Mouse (Mus musculus): ENCODE results near the gene Osbpl10. TPM values are rescaled to one million over a fixed set of nuclear protein-coding genes. Genes with fewer than 3 reads are reported as not detected.

Osbpl10 gene
- total RNA-seq, 2 experiments from 2014 or later = 2.2 to 2.7 TPM

DNA sequence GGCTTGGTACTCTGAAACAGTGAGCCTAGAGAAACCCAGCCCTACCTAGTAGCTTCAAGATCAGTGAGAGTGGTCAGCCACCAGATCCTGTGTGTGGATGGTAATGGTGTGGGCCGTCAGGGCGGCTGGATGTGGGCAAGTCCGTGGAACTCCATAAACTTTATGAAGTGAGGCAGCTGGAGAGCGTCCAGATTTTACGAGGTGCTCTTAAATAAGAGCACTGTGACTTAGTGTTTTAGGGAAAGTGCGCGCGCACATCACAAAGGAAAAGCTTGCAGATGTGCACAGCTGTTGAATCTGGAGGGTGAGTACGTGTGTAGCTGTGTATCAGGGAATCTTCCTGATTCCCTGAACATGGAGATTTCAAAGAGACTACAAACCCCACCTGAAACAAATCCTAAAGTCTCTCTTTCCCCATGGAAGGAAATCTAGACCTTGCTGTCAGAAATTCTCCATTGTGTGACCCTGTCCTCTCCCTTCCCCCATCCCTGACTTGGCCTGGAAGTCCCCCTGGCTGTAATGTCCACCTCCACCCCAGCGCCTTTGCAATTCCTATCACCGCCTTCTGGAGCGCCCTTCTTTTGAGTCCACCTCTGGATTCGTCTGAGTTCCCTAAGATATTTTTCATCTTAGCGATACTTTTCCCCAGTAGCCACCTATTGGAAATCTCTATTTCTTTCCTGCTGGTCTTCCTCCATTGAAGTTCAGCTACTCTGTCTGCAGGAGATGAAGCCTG, 161.4 kb downstream of the Osbpl10 start:
- intact Hi-C loops (cut with DNase I) = no loop called here
- no peak for DNase-seq

GRCm38 (mm10) chr9:115147141-115147540, 168.8 kb downstream of the Osbpl10 start:
- DNase-seq = no peak
- intact Hi-C loops (cut with DNase I) = no loop called here

DNA sequence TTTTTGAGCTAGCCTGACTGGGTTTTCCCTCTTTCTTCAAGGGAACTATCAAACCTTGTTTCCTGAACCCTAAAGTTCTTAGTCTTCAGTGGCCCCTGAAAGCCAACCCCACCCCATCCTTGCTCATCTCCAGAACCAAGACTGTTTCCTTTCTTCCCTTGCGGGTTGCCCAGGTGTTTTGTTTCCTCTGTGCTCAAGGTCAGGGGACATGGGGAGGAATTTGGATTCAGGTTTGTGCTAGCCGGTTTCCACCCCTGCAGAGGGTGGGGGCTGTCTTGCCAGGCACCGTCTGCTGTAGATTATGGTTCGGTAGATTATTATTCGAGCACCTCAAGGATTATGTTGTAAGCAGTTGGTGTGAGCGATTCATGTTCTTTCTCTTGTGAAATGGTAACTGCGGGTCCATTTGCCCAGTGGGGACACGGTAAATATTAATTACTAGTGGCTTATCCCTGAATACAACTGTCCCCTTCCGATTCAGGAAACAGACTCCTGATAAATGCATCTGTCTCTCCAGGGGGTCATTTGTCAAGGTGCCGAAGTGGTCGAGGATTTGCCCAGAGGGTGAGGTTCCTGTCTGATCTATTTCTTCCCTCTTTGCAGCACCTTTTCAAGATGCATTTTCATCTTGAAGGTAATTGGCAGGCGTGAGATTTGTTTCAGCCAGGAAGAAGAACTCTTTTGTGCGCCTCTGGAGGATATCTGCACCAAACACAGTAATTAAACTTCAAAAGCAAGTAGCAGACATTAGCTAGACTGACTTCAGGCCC, 169.4 kb downstream of the Osbpl10 start:
- no peak for DNase-seq

DNA sequence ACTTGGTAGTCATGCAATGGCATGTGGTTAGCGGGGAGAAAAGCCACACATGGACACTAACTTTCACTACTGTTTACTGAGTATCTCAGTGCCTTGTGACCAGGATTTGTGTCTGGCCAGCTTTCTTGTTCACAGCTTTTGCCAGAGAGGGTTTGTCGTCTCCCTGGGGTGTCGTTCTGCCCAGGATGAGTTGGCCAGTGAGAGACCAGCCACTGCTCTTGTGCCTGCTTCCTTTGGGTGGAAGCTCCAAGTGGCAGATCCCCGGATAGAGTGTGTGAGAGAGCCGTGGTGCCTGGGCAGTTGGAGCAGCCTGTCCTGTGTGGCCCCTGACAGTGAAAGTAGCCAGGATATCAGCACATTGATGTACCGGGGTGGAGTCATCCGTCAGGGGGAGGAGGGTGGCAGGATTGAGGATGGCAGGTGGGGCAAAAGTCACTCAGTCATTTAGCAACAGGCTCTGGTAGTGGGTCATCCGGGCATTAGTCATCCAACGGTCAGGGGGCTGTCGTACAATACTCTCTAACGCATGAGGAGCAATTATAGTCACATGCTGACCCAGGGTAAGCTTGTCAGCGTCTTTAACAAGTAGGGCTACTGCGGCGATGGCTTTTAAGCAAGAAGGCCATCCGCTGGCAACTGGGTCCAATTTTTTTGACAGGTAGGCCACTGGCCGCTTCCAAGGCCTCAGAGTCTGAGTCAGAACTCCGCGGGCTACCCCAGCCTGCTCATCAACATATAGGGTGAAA, 170.8 kb downstream of the Osbpl10 start:
- intact Hi-C loops (cut with DNase I) = no loop called here
- no peak for DNase-seq

More for the DNA sequence above, 169.4 kb downstream of the Osbpl10 start:
- intact Hi-C loops (cut with DNase I) = no loop called here

GRCm38 (mm10) chr9:115161591-115161990, 183.2 kb downstream of the Osbpl10 start:
- peak in 1 of 2 experiments; percentile 29 for DNase-seq
- intact Hi-C loops (cut with DNase I) = loop anchor here (5.0 to 10.0 kb wide), 2 partner anchors 543 to 881 kb away; no protein-coding TSS in a partner anchor

- intact Hi-C loops (cut with DNase I) = loop anchor here (5.0 to 10.0 kb wide), 2 partner anchors 542 to 879 kb away; no protein-coding TSS in a partner anchor
Measured at GRCm38 (mm10) chr9:115163031-115163430, 184.7 kb downstream of the Osbpl10 start.

DNA sequence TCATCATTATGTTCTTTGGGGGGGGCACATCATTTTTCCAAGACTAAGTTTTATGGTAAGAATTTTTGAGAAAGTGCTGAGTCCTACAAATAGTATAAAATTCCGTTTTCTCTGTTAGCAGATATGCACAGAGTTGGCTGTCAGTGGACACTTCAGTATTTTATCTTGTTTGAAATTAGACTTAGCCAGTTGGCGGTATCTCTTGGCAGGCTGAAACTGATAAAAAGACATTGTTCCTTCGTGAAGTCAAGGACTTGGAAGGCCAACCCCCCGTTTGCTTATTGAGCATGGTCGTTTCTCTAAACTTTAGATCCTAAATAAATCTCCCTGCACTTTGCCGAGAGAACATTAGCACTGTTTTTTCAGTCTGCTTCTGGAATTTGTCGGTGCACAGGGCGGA, 185.3 kb downstream of the Osbpl10 start:
- intact Hi-C loops (cut with DNase I) = loop anchor here (5.0 to 10.0 kb wide), 2 partner anchors 541 to 879 kb away; no protein-coding TSS in a partner anchor
- no peak for DNase-seq

More at GRCm38 (mm10) chr9:115163031-115163430, 184.7 kb downstream of the Osbpl10 start:
- peak; percentile 48 to 63 for DNase-seq

GRCm38 (mm10) chr9:115164351-115164750, 186.0 kb downstream of the Osbpl10 start:
- DNase-seq = no peak
- intact Hi-C loops (cut with DNase I) = loop anchor here (5.0 to 10.0 kb wide), 2 partner anchors 540 to 878 kb away; no protein-coding TSS in a partner anchor

DNA sequence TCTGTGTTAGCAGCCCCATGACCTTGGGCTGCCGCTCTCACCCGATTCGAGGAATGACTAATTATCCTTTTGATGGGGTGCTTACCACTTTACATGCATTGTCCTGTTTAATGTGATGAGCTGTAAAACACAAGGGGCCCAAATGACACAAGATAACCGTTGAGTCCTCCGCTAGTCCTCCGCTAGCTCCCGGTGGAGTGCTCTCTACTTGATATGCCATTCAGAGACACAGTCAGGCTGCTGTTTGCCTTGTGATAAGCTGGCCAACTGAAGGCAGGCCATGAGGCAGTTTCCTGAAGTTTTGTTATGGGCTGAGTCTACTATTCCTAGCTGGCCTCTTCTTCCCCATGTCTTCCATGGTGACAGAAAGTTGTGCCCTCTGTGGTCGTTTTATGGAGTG, 187.6 kb downstream of the Osbpl10 start:
- DNase-seq = no peak
- intact Hi-C loops (cut with DNase I) = loop anchor here (10.0 kb wide), 1 partner anchor 539 kb away; no protein-coding TSS in a partner anchor

DNA sequence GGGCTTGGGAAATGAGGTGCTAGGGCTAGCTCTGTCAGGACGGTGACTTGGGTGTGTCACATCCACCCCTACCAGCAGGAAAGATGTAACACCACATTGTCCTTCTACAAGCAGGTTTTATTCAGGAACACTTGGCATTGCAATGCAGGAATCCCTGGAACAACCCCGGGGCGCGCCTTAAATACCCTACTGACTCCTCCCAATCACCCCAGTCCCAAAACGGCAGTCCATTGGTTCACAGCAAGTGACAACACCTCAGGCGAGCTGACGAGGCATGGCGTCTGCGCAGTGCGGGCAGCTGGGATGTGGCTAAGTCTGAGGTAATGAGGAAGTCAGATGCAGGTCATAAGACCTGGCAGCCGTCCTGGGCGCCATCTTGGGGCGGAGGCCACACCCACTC, 191.2 kb downstream of the Osbpl10 start:
- no peak for DNase-seq
- intact Hi-C loops (cut with DNase I) = loop anchor here (10.0 kb wide), 1 partner anchor 535 kb away; no protein-coding TSS in a partner anchor

GRCm38 (mm10) chr9:115172096-115172495, 193.7 kb downstream of the Osbpl10 start:
- intact Hi-C loops (cut with DNase I) = no loop called here

GRCm38 (mm10) chr9:115179154-115179553, 200.8 kb downstream of the Osbpl10 start:
- intact Hi-C loops (cut with DNase I) = no loop called here
- no peak for DNase-seq

More at GRCm38 (mm10) chr9:115172096-115172495, 193.7 kb downstream of the Osbpl10 start:
- DNase-seq = no peak

DNA sequence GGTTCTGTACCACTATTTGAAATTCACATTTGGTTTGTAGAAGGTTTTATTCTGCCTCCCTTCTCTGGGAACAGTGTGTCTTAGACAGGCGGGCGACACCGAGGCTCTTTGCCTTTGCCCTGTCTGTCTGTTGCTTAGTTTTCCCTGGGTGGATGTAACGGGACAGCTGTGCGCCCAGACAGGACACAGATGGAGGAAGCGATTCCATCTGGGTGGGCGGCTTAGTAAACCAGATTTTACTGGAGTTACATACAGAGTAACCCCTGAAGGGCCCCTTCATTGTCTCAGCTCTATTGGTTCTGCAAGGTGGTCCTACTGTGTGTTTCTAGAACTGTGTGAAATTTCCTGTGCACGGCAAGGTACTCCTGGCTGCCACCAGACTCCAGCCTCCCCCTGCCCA, 201.6 kb downstream of the Osbpl10 start:
- intact Hi-C loops (cut with DNase I) = no loop called here
- DNase-seq = no peak

- DNase-seq = no peak
- intact Hi-C loops (cut with DNase I) = no loop called here
Measured at GRCm38 (mm10) chr9:115186402-115186801, 208.0 kb downstream of the Osbpl10 start.

- no peak for DNase-seq
- intact Hi-C loops (cut with DNase I) = no loop called here
Measured at GRCm38 (mm10) chr9:115190376-115190942, 212.1 kb downstream of the Osbpl10 start.

- DNase-seq = no peak
- intact Hi-C loops (cut with DNase I) = no loop called here
Measured at GRCm38 (mm10) chr9:115192890-115193289, 214.5 kb downstream of the Osbpl10 start.

GRCm38 (mm10) chr9:115197082-115197481, 218.7 kb downstream of the Osbpl10 start:
- intact Hi-C loops (cut with DNase I) = no loop called here
- no peak for DNase-seq

DNA sequence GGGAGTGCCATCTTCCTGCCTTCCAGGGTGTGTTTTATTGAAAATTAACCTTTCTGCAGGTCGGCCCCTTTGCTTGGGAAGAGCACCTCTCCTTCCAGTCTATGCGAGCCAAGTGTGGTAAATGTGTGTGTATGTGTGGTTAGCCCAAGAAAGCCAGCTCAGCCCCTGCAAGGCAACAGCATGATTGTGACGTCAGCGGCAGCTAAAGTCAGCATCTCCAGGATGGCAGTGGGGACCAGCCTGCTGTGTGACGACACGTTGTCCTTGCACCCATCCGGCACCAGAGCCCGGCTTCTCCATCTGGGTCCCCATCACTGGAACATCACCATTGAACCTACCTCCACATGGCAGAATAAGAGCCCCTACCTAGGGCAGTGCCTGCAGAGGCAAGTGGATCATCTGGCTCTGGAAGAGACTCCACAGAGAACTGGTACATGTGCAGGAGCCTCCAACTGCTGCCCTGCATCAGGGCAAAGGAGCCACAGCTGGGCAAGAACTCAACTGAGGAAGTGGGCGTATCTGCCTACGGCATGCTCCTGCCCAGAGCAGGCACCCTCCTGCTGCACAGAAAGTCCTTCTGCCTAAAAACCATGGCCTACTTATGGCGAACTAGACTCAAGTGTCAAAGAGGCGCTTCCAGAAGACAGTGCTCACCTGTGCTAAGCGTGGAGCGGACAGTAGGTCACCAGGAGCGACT, 221.9 kb downstream of the Osbpl10 start:
- intact Hi-C loops (cut with DNase I) = no loop called here
- no peak for DNase-seq

DNA sequence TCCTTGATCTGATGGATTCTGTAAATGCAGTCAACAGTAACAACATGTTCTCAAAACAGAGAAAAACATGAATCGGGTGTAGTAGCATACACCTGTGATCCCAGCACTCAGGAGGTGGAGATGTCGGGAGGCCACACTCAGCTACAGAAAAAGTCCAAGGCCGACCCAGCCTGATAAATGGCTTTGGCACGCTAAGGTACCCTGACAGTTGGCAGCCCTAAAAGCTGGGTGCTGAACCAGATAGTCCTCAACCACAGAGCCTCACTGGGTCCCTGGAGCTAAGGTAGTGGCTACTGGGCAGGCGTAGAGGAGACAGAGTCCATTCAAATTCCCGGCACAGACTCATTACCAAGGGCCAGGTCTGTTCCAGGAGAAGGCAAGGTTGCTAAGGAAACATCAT, 222.9 kb downstream of the Osbpl10 start:
- intact Hi-C loops (cut with DNase I) = no loop called here

DNA sequence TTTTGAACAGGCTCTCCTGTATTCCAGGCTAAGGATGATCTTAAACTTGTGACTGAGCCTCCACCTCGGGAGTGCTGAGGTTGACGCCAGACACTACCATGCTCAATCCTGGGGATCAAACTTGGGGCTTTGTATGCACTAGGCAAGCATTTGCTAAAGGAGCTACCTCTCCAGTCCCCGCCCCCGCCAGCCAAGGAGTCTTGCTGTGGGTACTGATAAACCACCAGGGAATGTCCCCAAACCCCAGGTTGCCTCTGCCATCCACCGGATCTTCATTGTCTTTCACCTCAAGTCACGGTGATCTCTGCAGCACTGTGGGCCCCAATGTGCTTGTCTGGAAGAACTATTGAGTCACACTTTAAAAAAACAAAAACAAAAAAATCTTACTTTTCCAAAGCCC, 224.8 kb downstream of the Osbpl10 start:
- no peak for DNase-seq
- intact Hi-C loops (cut with DNase I) = no loop called here

More for the DNA sequence above, 222.9 kb downstream of the Osbpl10 start:
- DNase-seq = no peak
